Mouse (Mus musculus) layer of hippocampus, postnatal 10 days (tissue): Measurements from ENCODE around the gene Mlx. TPM values are rescaled to one million over a fixed set of nuclear protein-coding genes. Genes with fewer than 3 reads are reported as not detected.

Experiments used
- DNase-seq, 2 experiments: peaks; one replicate each; pipeline ENCODE4 v3.0.0; 2021; ENCODE audit warnings: low spot score in 2 of 2
- microRNA-seq, 2 experiments: library from miRNA; unstranded; fragments of <30 nt; microRNA quantifications; one replicate each; pipeline ENCODE4 v1.2.0; 2021
- total RNA-seq, 2 experiments: library from RNA; stranded (reverse); gene quantifications; 2 replicates each; pipeline ENCODE4 v1.2.3; 2021

The Mlx gene
- total RNA-seq, 2 experiments from 2014 or later, result 39.2 to 50.3 TPM

DNA sequence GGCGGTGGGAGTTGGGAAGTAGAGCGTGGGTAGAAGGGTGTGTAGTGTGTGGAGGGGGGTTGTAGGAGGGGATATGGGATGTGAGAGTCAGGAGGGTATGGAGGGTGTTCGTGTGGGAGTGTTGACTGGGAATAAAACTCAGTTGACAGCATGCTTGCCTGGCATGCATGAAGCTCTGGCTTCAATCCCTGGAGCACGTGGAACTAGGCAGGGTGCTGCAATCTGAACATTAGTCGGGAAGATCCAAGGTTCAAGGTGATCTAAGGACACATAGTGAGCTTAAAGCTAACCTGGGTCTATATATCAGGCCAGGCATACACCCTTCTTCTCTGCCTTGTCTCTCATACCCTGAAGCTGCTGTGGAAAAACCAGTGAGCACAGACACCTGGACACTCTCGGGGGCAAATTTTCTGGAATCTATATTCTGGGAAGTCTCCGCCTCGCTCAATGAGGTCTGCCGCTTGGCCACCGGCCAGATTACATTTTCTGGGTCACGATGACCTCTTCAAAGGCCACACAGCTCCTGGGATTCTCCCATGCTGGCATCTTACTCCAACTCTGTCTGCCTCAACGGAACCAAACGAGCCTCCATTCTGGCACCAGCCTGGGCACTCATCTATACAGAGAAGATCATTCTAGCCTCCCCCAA, 47.3 kb downstream of the Mlx start:
- peak; percentile 31 to 32 for DNase-seq

DNA sequence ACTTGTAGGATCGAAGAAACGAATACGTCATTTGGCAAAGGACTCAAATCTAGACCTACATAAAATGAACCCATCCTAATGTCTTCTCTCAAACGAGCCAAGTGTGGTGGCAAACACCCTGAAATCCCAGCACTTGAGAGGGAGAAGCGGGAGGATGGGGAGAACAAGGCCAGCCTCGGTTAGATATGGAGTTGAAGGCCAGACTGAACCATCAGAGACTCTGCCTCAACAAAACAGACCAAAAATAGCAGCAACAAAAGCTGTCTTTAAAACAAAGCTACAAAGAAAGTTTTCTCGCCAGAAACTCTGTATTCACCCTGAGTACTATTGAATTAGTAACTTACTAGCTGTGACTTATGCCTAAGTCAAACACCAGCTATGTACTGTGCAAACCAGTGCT, 49.9 kb downstream of the Mlx start:
- DNase-seq, result no peak

DNA sequence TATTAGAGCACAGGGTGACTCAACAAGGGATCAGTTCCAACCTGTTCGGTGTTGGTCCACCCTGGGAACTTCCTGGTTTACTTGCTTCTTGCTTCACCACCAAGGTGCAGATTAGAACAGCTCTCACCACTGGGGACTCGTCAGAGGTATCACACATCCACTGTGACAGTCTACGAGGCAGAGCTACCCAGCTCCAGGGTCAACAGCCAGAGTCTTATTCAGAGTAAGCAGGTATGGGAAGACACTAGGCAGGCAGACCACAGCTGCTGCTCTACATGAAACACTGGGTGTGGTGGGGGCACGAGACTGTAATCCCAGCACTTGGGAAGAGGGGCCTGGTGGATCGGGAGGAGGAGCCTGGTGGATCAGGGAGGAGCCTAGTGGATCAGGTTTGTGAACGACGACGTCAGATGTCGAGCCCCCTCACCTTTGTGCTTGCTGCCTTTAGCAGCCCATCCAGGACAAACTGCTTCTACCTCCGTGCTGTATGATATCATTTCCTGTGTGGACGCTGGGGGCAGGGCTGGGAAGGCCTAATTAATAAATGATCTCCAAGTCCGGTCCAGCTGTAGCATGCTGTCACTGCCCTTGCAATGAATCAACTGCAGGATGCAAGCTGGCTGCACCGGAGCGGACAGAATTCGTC, 51.6 kb downstream of the Mlx start:
- DNase-seq, result peak in 1 of 2 experiments; percentile 19

DNA sequence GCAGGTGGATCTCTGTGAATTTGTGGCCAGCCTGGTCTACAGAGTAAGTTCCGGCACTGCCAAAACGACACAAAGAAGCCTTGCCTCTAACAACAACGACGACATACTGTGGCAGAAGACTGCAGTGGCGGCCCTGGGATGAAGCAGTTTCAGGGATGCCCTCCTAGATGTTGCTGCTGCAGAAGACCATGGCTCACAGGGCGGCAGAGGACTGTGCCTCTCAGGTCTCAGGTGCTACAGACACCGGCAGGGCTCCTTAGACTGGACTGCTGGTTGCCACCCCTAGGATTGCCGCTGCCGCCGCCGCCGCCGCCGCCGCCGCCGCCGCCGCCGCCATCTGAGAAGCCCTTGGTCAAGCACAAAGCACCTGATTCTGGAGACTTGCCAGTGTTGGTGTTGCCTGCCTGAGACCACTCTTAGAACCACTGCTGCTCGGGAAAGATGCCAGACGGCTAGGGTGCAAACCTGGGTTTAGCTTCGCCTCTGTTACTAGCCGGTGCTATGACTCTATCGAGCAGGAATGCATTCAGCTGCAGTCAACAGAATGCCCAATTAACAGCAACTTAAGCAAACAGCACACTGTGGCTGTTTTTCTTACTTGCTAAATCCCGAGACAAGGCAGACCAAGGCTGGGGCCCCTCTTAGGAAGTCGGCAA, 53.2 kb downstream of the Mlx start:
- DNase-seq, result peak in 1 of 2 experiments; percentile 29

DNA sequence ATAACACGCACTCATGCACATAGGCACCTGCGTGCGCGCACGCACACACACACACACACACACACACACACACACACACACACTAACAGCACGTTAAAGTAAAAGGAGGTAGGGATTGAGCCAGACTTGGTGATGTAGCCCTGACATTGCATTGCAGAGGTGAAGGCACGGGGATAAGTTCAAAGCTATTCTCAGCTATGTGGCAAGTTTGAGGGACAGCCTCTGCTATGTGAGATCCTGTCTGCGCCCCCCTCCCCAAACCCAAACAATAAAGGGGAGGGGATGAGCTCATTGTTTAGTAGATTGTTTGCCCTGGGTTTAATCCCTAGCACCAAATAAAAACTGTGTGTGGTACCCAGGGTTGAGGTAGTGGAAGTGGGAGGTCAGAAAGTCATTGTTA, 54.0 kb downstream of the Mlx start:
- DNase-seq, result no peak

Small RNA genes lying within 50 kb of the gene (microRNA-seq; reads per million reads assigned to microRNA genes)
- gene Gm27626, result 0 reads per million in 2 experiments

Other genes starting within 250 kb of the Mlx start
- 10 to 100 TPM; 12.2 to 13.0 TPM for gene Stat5b, start 236.6 kb upstream of the Mlx start, total RNA-seq
- gene Stat5a, start 227.9 kb upstream of the Mlx start, total RNA-seq, result 1 to 10 TPM; 2.4 to 3.9 TPM
- 10 to 100 TPM; 35.9 to 39.0 TPM for gene Stat3, start 147.7 kb upstream of the Mlx start, total RNA-seq
- gene Cavin1, start 116.4 kb upstream of the Mlx start, total RNA-seq, result 10 to 100 TPM; 20.5 to 20.6 TPM
- gene Atp6v0a1, start 77.8 kb upstream of the Mlx start, total RNA-seq, result 100 to 1,000 TPM; 424 to 431 TPM
- 1 to 10 TPM; 8.6 to 9.9 TPM for gene Naglu, start 17.3 kb upstream of the Mlx start, total RNA-seq
- under 1 TPM; 0.33 to 0.37 TPM for gene Hsd17b1, start 8.9 kb upstream of the Mlx start, total RNA-seq
- 10 to 100 TPM; 32.9 to 37.7 TPM for gene Coasy, start 4.7 kb upstream of the Mlx start, total RNA-seq
- 1 to 10 TPM; 5.8 to 7.0 TPM for gene Psmc3ip, start 8.2 kb downstream of the Mlx start, total RNA-seq
- gene Retreg3, start 32.6 kb downstream of the Mlx start, total RNA-seq, result 10 to 100 TPM; 51.5 to 58.8 TPM
- 10 to 100 TPM; 43.1 to 47.3 TPM for gene Tubg1, start 32.7 kb downstream of the Mlx start, total RNA-seq
- 10 to 100 TPM; 31.7 to 41.4 TPM for gene Tubg2, start 68.6 kb downstream of the Mlx start, total RNA-seq
- 10 to 100 TPM; 59.0 to 61.4 TPM for gene Cntnap1, start 83.2 kb downstream of the Mlx start, total RNA-seq
- gene Plekhh3, start 84.1 kb downstream of the Mlx start, total RNA-seq, result 10 to 100 TPM; 13.2 to 13.4 TPM
- gene Ccr10, start 88.2 kb downstream of the Mlx start, total RNA-seq, result not detected
- gene Ezh1, start 139.2 kb downstream of the Mlx start, total RNA-seq, result 10 to 100 TPM; 27.9 to 30.9 TPM
- gene Ramp2, start 158.8 kb downstream of the Mlx start, total RNA-seq, result 10 to 100 TPM; 69.6 to 70.0 TPM
- gene Vps25, start 166.4 kb downstream of the Mlx start, total RNA-seq, result 10 to 100 TPM; 78.4 to 81.9 TPM
- 1 to 10 TPM; 3.4 to 4.5 TPM for gene Wnk4, start 173.3 kb downstream of the Mlx start, total RNA-seq
- gene Cntd1, start 191.7 kb downstream of the Mlx start, total RNA-seq, result under 1 TPM; 0.37 to 0.56 TPM
- 10 to 100 TPM; 92.7 to 93.1 TPM for gene Coa3, start 191.8 kb downstream of the Mlx start, total RNA-seq
- 100 to 1,000 TPM; 173 to 195 TPM for gene Becn1, start 215.0 kb downstream of the Mlx start, total RNA-seq
- gene Psme3, start 228.9 kb downstream of the Mlx start, total RNA-seq, result 100 to 1,000 TPM in 1 of 2 experiments, 10 to 100 TPM in 1; 96.6 to 106 TPM
- gene Aoc2, start 237.8 kb downstream of the Mlx start, total RNA-seq, result 1 to 10 TPM; 4.8 TPM
- 1 to 10 TPM; 1.7 to 1.8 TPM for gene Aoc3, start 243.3 kb downstream of the Mlx start, total RNA-seq